In the genomic region with DNA sequence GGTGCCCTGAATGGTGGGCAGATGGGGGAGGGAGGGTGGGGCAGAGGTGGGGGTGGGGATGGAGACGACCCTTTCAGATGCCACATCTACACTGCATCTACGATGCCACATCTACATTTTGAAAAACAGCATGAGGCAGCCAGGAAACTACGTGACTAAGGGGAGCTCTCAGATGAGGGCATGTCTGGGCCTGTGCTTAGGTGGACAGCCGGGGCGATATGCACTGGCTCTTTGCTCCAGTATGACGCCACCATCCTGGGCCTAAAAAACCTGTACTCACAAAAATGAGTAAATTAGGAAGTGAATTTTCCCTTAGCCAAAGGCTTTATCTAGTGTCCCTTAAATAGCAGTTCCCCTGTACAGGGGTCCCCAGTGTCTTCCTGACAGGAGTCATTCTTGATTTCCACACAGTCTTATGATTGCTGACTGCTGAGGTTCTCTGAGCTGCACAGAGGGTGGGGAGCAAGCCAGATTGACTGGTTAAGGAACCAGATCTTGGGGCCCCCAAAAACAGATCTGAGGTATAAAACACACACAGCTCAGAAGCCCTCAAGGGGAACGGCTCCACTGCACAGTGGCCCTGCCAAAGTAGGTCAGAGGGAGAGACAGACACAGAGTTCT, we compare ENCODE assay signal across 1 mouse cellular context.
TF ChIP-seq lines count a peak whose summit lies in the region.

No protein-coding gene starts in this region.

TF ChIP-seq in CH12.LX, 34 proteins besides CTCF, POLR2A, EP300 and RAD21 (continued from another document):
- TF ChIP-seq MAFK (IDR thresholded peaks at IDR 0.05; ENCODE audit: insufficient replicate concordance, low read length) (no peak), HCFC1 (IDR thresholded peaks at IDR 0.05; ENCODE audit: low read depth, low read length) (no peak; the same call in 1 of the 2 replicates), UBTF (IDR thresholded peaks at IDR 0.05; ENCODE audit: low read depth, low read length) (no peak), USF1 (IDR thresholded peaks at IDR 0.05; ENCODE audit: low read depth, low read length) (no peak), MAX (IDR thresholded peaks at IDR 0.05; ENCODE audit: low read length) (peak; percentile 35; the same call in 1 of the 2 replicates), POLR2AphosphoS2 (IDR thresholded peaks at IDR 0.05; ENCODE audit: low read depth, low read length) (no peak), CHD2 (IDR thresholded peaks at IDR 0.05; ENCODE audit: low read length) (peak; percentile 19; the same call in 1 of the 2 replicates), ETS1 (conservative IDR thresholded peaks at IDR 0.05; ENCODE audit: low read depth, low read length) (peak; percentile 66; the same call in 1 of the 2 replicates), JUND (conservative IDR thresholded peaks at IDR 0.05; ENCODE audit: low read depth, low read length) (no peak), BHLHE40 (IDR thresholded peaks at IDR 0.05; ENCODE audit: low read depth, low read length) (peak; percentile 59), MXI1 (IDR thresholded peaks at IDR 0.05; ENCODE audit: low read depth, low read length) (0 out of 2 replicates have a peak, but pooled peaks have one; percentile 16), IRF4 (IDR thresholded peaks at IDR 0.05; ENCODE audit: low read depth, low read length) (peak; percentile 85), JUN (IDR thresholded peaks at IDR 0.05; ENCODE audit: insufficient read depth, low read depth, low read length) (no peak), TCF12 (IDR thresholded peaks at IDR 0.05; ENCODE audit: low read depth, low read length) (peak; percentile 71), KAT2A (IDR thresholded peaks at IDR 0.05; ENCODE audit: insufficient replicate concordance, low read length) (no peak), MAZ (IDR thresholded peaks at IDR 0.05; ENCODE audit: low read depth, low read length) (no peak; the same call in 1 of the 2 replicates), ELF1 (IDR thresholded peaks at IDR 0.05; ENCODE audit: low read depth, low read length) (no peak), USF2 (conservative IDR thresholded peaks at IDR 0.05; ENCODE audit: low read depth, low read length) (no peak), MYC (IDR thresholded peaks at IDR 0.05; ENCODE audit: low read depth, low read length) (no peak; the same call in 1 of the 2 replicates), GABPA (IDR thresholded peaks at IDR 0.05; ENCODE audit: insufficient replicate concordance, low read depth, low read length) (no peak), PAX5 (IDR thresholded peaks at IDR 0.05; ENCODE audit: low read length) (no peak), NELFE (IDR thresholded peaks at IDR 0.05; ENCODE audit: low read depth, low read length) (no peak), RCOR1 (conservative IDR thresholded peaks at IDR 0.05; ENCODE audit: low read depth, low read length) (no peak), NRF1 (IDR thresholded peaks at IDR 0.05; ENCODE audit: low read depth, low read length) (no peak)
